Mouse (Mus musculus) myocyte (in vitro differentiated cells): Measurements from ENCODE around the gene Adprh. TPM values are rescaled to one million over a fixed set of nuclear protein-coding genes. Genes with fewer than 3 reads are reported as not detected.
"Not testable (repeated sequence)": the region's sequence is repeated elsewhere in the genome, so short reads cannot be mapped to it uniquely, and the experiment has no call there.

Experiments used
- H3K27me3 ChIP-seq: one replicate; pipeline ENCODE4 v1.6.1; 2011; ENCODE audit not compliant: control insufficient read depth, insufficient read depth, insufficient read length
- H3K36me3 ChIP-seq: one replicate; pipeline ENCODE4 v1.6.1; 2011; ENCODE audit not compliant: control insufficient read depth, insufficient read depth
- H3K4me2 ChIP-seq: one replicate; pipeline ENCODE4 v1.6.1; 2011; ENCODE audit warnings: low read depth, control low read depth
- H3K4me3 ChIP-seq: one replicate; pipeline ENCODE4 v1.5.1; 2011; ENCODE audit warnings: mild to moderate bottlenecking, control low read depth, moderate library complexity
- H3K79me2 ChIP-seq: one replicate; pipeline ENCODE4 v1.6.1; 2011; ENCODE audit not compliant: control insufficient read depth, insufficient read depth
- H3ac ChIP-seq: one replicate; pipeline ENCODE4 v1.6.1; 2011; ENCODE audit not compliant: control insufficient read depth, insufficient read length
- CEBPB ChIP-seq: IDR thresholded peaks from 2 replicates; pipeline ENCODE4 v1.6.1; 2011; ENCODE audit warnings: mild to moderate bottlenecking, moderate library complexity; ENCODE audit not compliant: poor library complexity, insufficient read depth, severe bottlenecking
- E2F4 ChIP-seq: IDR thresholded peaks from one replicate; pipeline ENCODE4 v1.6.1; 2011; ENCODE audit warnings: mild to moderate bottlenecking, control low read depth, moderate library complexity; ENCODE audit not compliant: insufficient read depth
- MAX ChIP-seq: IDR thresholded peaks from one replicate; pipeline ENCODE4 v1.6.1; 2011; ENCODE audit warnings: low read depth, mild to moderate bottlenecking, control low read depth
- MYOD1 ChIP-seq, 3 experiments: IDR thresholded peaks; one replicate each; pipeline ENCODE4 v1.6.1; 2011; ENCODE audit warnings: control low read depth in 2 of 3, low read depth in 2 of 3, mild to moderate bottlenecking in 2 of 3, moderate library complexity in 1 of 3; ENCODE audit not compliant: insufficient read length in 2 of 3, control insufficient read depth in 1 of 3
- MYOG ChIP-seq, 3 experiments: IDR thresholded peaks; one replicate each; pipeline ENCODE4 v1.6.1; 2011; ENCODE audit warnings: control low read depth in 2 of 3, low read depth in 2 of 3, mild to moderate bottlenecking in 2 of 3; ENCODE audit not compliant: insufficient read length in 2 of 3, control insufficient read depth in 1 of 3, insufficient read depth in 1 of 3
- POLR2A ChIP-seq: IDR thresholded peaks from one replicate; pipeline ENCODE4 v1.6.1; 2011; ENCODE audit warnings: low read depth, mild to moderate bottlenecking, control low read depth, moderate library complexity; ENCODE audit not compliant: insufficient read length
- POLR2AphosphoS2 ChIP-seq: IDR thresholded peaks from one replicate; pipeline ENCODE4 v1.6.1; 2011; ENCODE audit warnings: low read depth, control low read depth; ENCODE audit not compliant: insufficient read length
- REST ChIP-seq: IDR thresholded peaks from one replicate; pipeline ENCODE4 v1.6.1; 2011; ENCODE audit warnings: mild to moderate bottlenecking, control low read depth, moderate library complexity; ENCODE audit not compliant: insufficient read depth, insufficient read length
- SRF ChIP-seq: IDR thresholded peaks from one replicate; pipeline ENCODE4 v1.6.1; 2011; ENCODE audit warnings: low read depth; ENCODE audit not compliant: control insufficient read depth, insufficient read length
- TCF12 ChIP-seq: IDR thresholded peaks from one replicate; pipeline ENCODE4 v1.6.1; 2011; ENCODE audit warnings: mild to moderate bottlenecking, control low read depth; ENCODE audit not compliant: poor library complexity, insufficient read depth, severe bottlenecking
- TCF3 ChIP-seq: IDR thresholded peaks from one replicate; pipeline ENCODE4 v1.6.1; 2011; ENCODE audit warnings: low read depth, control low read depth; ENCODE audit not compliant: insufficient read length
- USF1 ChIP-seq: IDR thresholded peaks from one replicate; pipeline ENCODE4 v1.6.1; 2011; ENCODE audit warnings: low read depth, mild to moderate bottlenecking, control low read depth, moderate library complexity
- polyA plus RNA-seq: library from polyadenylated mRNA; unstranded; fragments of >200 nt; fragmentation: generic; extraction: Trizol; gene quantifications from one replicate; pipeline ENCODE4 v1.2.1, GENCODE M21; 2012; ENCODE audit warnings: missing spikeins

Gene Adprh
- polyA plus RNA-seq, 1 experiment, result 124 TPM

GRCm38 (mm10) chr16:38482780-38483562 lies 30.5 kb upstream of the Adprh start:
- no peak overlapping the region for H3K4me3 ChIP-seq

GRCm38 (mm10) chr16:38481327-38481726 lies 28.8 kb upstream of the Adprh start:
- Histone ChIP-seq H3ac (no peak overlapping the region), H3K4me2 (no peak overlapping the region), H3K4me3 (no peak overlapping the region), H3K79me2 (no peaks in the 10 kb centered on the region), H3K27me3 (no peaks in the 10 kb centered on the region), H3K36me3 (peaks cover 34% of the 10 kb centered on the region)
- TF ChIP-seq CEBPB (no peak), POLR2AphosphoS2 (no peak), MYOD1 (IDR thresholded peaks at IDR 0.05; ENCODE audit: control insufficient read depth in 1 of 3, insufficient read length in 2 of 3, low read depth in 2 of 3) (no peak), MAX (no peak), POLR2A (no peak), MYOG (IDR thresholded peaks at IDR 0.05; ENCODE audit: control insufficient read depth in 1 of 3, insufficient read depth in 1 of 3, insufficient read length in 2 of 3, low read depth in 2 of 3) (no peak), REST (no peak)

More at GRCm38 (mm10) chr16:38482780-38483562, 30.5 kb upstream of the Adprh start:
- peaks cover 34% of the 10 kb centered on the region for H3K36me3 ChIP-seq
- H3K4me2 ChIP-seq, result no peak overlapping the region
- H3K27me3 ChIP-seq, result no peaks in the 10 kb centered on the region
- H3K79me2 ChIP-seq, result no peaks in the 10 kb centered on the region
- no peak overlapping the region for H3ac ChIP-seq
- TF ChIP-seq TCF3 (no peak), REST (no peak), USF1 (no peak), TCF12 (no peak), MAX (no peak), E2F4 (no peak), POLR2A (no peak), MYOG (IDR thresholded peaks at IDR 0.05; ENCODE audit: control insufficient read depth in 1 of 3, insufficient read depth in 1 of 3, insufficient read length in 2 of 3, low read depth in 2 of 3) (no peak), CEBPB (no peak), SRF (no peak), MYOD1 (IDR thresholded peaks at IDR 0.05; ENCODE audit: control insufficient read depth in 1 of 3, insufficient read length in 2 of 3, low read depth in 2 of 3) (no peak), POLR2AphosphoS2 (no peak)

- H3K27me3 ChIP-seq, result no peaks in the 10 kb centered on the region
- H3ac ChIP-seq, result no peak overlapping the region
- peaks cover under 1% of the 10 kb centered on the region for H3K79me2 ChIP-seq
- H3K4me2 ChIP-seq, result no peak overlapping the region
- no peak overlapping the region for H3K4me3 ChIP-seq
- TF ChIP-seq POLR2A (no peak), REST (no peak), SRF (no peak), E2F4 (no peak), CEBPB (no peak), TCF3 (no peak), MYOG (IDR thresholded peaks at IDR 0.05; ENCODE audit: control insufficient read depth in 1 of 3, insufficient read depth in 1 of 3, insufficient read length in 2 of 3, low read depth in 2 of 3) (no peak), MYOD1 (IDR thresholded peaks at IDR 0.05; ENCODE audit: control insufficient read depth in 1 of 3, insufficient read length in 2 of 3, low read depth in 2 of 3) (no peak), POLR2AphosphoS2 (no peak)
- H3K36me3 ChIP-seq, result peaks cover 37% of the 10 kb centered on the region
These were observed 25.8 kb upstream of the Adprh start for GRCm38 (mm10) chr16:38478296-38478695.

- H3K4me2 ChIP-seq, H3ac ChIP-seq, H3K79me2 ChIP-seq, H3K4me3 ChIP-seq, H3K27me3 ChIP-seq: not testable (repeated sequence)
- peaks cover 31% of the 10 kb centered on the region for H3K36me3 ChIP-seq
These were observed 24.7 kb upstream of the Adprh start for GRCm38 (mm10) chr16:38477241-38477608.

- no peak overlapping the region for H3ac ChIP-seq
These were observed 24.1 kb upstream of the Adprh start for GRCm38 (mm10) chr16:38476312-38477240.

More at GRCm38 (mm10) chr16:38476312-38477240, 24.1 kb upstream of the Adprh start:
- H3K36me3 ChIP-seq, result peaks cover 31% of the 10 kb centered on the region
- H3K4me3 ChIP-seq, result no peak overlapping the region
- no peak overlapping the region for H3K4me2 ChIP-seq
- peaks cover 15% of the 10 kb centered on the region for H3K79me2 ChIP-seq
- TF ChIP-seq TCF12, result no peak
- TF ChIP-seq TCF3, result no peak
- TF ChIP-seq USF1, result no peak
- no peak for TF ChIP-seq MYOG (IDR thresholded peaks at IDR 0.05; ENCODE audit: control insufficient read depth in 1 of 3, insufficient read depth in 1 of 3, insufficient read length in 2 of 3, low read depth in 2 of 3)
- no peak for TF ChIP-seq MYOD1 (IDR thresholded peaks at IDR 0.05; ENCODE audit: control insufficient read depth in 1 of 3, insufficient read length in 2 of 3, low read depth in 2 of 3)
- TF ChIP-seq CEBPB, result no peak
- no peak for TF ChIP-seq POLR2A
- TF ChIP-seq SRF, result no peak
- TF ChIP-seq MAX, result no peak
- TF ChIP-seq E2F4, result no peak
- TF ChIP-seq REST, result no peak
- no peak for TF ChIP-seq POLR2AphosphoS2
- H3K27me3 ChIP-seq, result no peaks in the 10 kb centered on the region
